Mouse (Mus musculus) kidney, adult 2 months (tissue): ENCODE data around the gene Utf1. TPM values are rescaled to one million over a fixed set of nuclear protein-coding genes. Genes with fewer than 3 reads are reported as not detected.

Experiments
- DNase-seq: peaks from one replicate; pipeline ENCODE4 v3.0.0; 2021
- H3K27ac ChIP-seq: fragments of 200-500 bp; 2 replicates; pipeline ENCODE4 v1.5.1; 2012; ENCODE audit warnings: low read depth, low read length, control low read depth, inconsistent platforms; ENCODE audit not compliant: insufficient read depth
- H3K27me3 ChIP-seq: fragments of 200-500 bp; replicated peaks from 2 replicates; pipeline ENCODE4 v1.6.1; 2012; ENCODE audit warnings: mild to moderate bottlenecking, moderate library complexity, low read length, inconsistent platforms; ENCODE audit not compliant: control insufficient read depth, insufficient read depth
- H3K36me3 ChIP-seq: fragments of 200-500 bp; 2 replicates; pipeline ENCODE4 v1.6.1; 2012; ENCODE audit warnings: mild to moderate bottlenecking, moderate library complexity, low read length, inconsistent platforms; ENCODE audit not compliant: control insufficient read depth, insufficient read depth
- H3K4me1 ChIP-seq: fragments of 200-500 bp; 2 replicates; pipeline ENCODE4 v1.6.1; 2011; ENCODE audit warnings: low read length; ENCODE audit not compliant: control insufficient read depth, insufficient read depth
- H3K4me3 ChIP-seq: fragments of 200-500 bp; 2 replicates; pipeline ENCODE4 v1.5.1; 2011; ENCODE audit warnings: mild to moderate bottlenecking, low read depth, low read length, control low read depth; ENCODE audit not compliant: insufficient read depth
- CTCF ChIP-seq: fragments of 200-500 bp; conservative IDR thresholded peaks from 2 replicates; pipeline ENCODE4 v1.5.1; 2011; ENCODE audit warnings: low read depth, mild to moderate bottlenecking, control low read depth, low read length, moderate library complexity, mixed read lengths; ENCODE audit not compliant: insufficient read depth, insufficient read length
- POLR2A ChIP-seq: fragments of 200-500 bp; IDR thresholded peaks from one replicate; pipeline ENCODE4 v1.6.1; 2011; ENCODE audit warnings: low read depth, low read length, control low read depth
- WGBS: fragments of 180-500 bp; shearing (Covaris S2); methylation state at CpG from one replicate; pipeline ENCODE4 v1.1.7; 2018; 5-methylcytosine and 5-hydroxymethylcytosine counted together
- polyA plus RNA-seq: library from polyadenylated mRNA; depleted of rRNA; stranded (reverse); fragments of >200 nt; gene quantifications from 2 replicates; pipeline ENCODE4 v1.2.3, GENCODE M21; 2012

The Utf1 gene
- polyA plus RNA-seq, 1 experiment, result 0.13 TPM

DNA sequence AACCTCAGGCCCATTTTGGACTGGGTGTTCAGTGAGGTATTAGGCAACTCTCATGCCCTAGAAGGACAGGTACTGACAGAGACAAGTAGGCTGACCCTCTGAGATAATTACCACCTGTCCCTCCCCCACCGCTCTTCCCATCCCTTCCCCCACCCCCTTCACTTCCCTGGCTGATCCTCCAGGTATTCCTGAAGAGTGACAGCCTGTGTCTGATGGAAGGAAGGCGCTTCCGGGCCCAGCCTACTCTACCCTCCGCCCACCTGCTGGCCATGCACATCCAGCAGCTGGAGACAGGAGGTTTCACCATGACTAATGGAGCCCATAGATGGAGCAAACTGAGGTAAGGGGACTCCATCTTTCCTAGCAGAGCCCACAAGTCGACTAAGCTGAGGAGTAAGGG lies 5.8 kb upstream of the Utf1 start:
- DNase-seq, result no peak
- Histone ChIP-seq H3K4me3 (no peak overlapping the region), H3K27ac (no peak overlapping the region), H3K4me1 (no peaks in the 10 kb centered on the region), H3K27me3 (no peaks in the 10 kb centered on the region; the same call in 1 of the 2 replicates), H3K36me3 (no peaks in the 10 kb centered on the region)
- WGBS, result 83% methylated on average over 5 of the region's 5 CpGs
- no peak for TF ChIP-seq CTCF

DNA sequence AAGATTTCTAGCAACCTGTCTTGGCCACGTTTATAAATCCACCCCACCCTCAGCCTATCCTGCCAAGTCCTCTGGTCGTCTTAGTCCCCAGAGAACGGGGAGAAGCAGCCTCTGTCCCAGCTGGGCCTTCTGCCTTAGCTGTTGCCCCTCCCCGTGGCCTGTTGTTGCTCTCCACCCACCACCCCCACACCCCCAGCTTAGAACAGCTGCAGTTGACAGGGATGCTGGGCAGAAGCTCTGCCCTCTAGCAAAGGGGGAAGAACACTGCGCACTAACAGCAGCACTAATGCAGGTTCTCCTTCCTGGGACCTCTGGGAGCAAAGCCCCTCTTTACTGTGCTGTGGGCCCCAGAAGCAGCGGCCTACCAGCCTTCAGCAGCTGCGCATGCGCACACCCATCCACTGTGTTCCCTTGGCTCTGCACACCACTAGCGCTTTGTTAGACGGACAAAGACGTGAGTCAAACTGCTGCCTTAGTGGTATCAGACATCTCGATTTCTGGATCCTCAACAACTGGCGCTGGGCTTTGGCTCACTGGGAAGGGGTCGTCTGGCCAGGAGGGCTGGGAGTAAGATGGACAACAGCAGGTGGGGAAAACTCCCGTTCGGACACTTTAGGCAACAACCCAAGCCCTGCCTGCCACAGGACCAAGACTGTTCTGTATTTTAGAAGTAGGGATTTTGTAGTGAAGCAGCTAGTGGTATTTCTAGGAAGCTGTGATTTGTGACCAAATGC lies 2.9 kb upstream of the Utf1 start:
- no peak overlapping the region for H3K27ac ChIP-seq
- H3K4me3 ChIP-seq, result no peak overlapping the region
- no peak for DNase-seq
- H3K27me3 ChIP-seq, result peaks cover 2% of the 10 kb centered on the region; the same call in 1 of the 2 replicates
- no peaks in the 10 kb centered on the region for H3K36me3 ChIP-seq
- WGBS, result 74% methylated on average over 16 of the region's 16 CpGs
- H3K4me1 ChIP-seq, result no peaks in the 10 kb centered on the region
- no peak for TF ChIP-seq CTCF
- TF ChIP-seq POLR2A, result no peak

DNA sequence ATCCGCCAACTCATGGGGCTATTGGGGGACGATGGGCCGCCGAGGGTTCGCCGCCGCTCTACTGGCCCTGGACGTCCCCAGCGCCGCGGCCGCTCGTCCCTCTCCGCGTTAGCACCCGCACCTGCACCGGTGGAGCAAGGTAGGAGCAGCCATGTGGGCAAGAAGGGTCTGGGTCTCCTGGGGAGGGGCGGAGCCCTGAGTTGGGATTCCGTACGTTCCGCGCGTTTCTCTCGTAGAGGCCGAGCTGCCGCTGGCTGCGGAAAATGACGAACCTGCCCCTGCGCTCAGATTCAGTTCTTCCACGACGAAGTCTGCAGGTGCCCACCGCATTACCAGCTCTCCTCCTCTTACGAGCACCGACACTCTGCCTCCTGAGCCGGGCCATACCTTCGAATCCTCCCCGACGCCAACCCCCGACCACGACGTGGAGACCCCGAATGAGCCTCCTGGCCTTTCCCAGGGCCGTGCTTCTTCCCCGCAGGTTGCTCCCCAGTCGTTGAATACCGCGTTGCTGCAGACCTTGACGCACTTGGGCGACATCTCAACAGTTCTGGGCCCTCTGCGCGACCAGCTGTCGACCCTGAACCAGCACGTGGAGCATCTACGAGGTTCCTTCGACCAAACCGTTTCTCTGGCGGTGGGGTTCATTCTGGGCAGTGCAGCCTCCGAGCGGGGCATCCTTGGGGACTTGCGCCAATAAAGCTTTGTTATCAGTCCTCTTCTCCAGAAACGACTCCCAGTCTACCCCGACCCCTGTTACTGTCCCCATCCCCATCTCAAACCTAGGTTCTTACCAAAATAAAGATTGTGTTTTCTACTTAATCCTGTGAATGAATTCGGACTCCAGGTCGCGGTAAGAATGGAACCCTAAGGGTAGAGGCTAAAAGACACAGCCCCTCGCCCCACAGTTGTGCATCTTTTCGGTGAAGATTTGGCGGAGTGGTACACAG lies 977 bp downstream of the Utf1 start:
- DNase-seq, result no peak

DNA sequence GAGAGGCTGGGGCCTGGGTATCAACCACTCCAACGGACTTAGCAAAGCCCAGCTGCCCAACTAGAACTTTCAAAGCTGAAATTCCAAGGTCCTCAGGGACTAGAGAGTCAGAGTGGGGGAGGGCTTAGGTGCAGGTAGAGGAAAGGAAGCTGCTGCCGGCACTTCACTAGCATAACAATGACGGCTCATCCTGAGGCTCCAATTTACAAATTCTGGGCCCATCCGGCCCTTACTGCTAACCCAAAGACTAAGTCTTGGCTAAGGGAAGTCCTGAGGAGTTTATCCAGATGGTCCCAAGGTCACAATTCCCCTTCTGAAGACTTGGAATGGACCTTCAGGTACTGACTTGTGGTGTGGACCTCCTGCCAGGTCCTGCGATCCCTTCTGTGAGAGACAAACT lies 1.9 kb downstream of the Utf1 start:
- no peak for TF ChIP-seq CTCF
- TF ChIP-seq POLR2A, result no peak
- H3K4me1 ChIP-seq, result no peaks in the 10 kb centered on the region
- H3K27me3 ChIP-seq, result 0 out of 2 replicates have a peak, but pooled peaks cover 2% of the 10 kb centered on the region
- no peak overlapping the region for H3K27ac ChIP-seq
- H3K4me3 ChIP-seq, result no peak overlapping the region
- WGBS, result 75% methylated on average over 5 of the region's 5 CpGs
- H3K36me3 ChIP-seq, result no peaks in the 10 kb centered on the region
- no peak for DNase-seq

More for the DNA sequence above, 977 bp downstream of the Utf1 start:
- TF ChIP-seq POLR2A (no peak), CTCF (no peak)
- Histone ChIP-seq H3K27me3 (peaks cover 2% of the 10 kb centered on the region; the same call in 1 of the 2 replicates), H3K4me1 (no peaks in the 10 kb centered on the region), H3K36me3 (no peaks in the 10 kb centered on the region), H3K4me3 (peak overlapping the region; percentile 18; the same call in 1 of the 2 replicates), H3K27ac (no peak overlapping the region)
- WGBS, result 10% methylated on average over 68 of the region's 68 CpGs

DNA sequence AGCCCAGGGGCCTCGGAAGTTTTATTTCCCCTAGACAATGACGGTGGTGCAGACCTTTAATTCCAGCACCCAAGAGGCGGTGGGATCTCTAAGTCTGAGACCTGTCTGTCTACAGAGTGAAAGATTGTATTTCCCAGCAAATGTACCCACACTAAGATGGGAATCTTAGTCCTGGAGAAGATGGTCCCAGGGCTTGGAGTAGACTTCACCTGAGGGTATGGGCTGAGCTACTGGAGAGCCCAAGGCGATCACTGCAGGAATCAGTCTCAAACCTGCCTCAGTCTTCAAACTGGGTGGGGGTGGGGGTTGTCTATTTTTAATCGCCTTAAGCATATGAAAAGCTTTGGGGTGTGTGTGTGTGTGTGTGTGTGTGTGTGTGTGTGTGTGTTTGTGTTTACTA lies 2.4 kb downstream of the Utf1 start:
- TF ChIP-seq CTCF, result no peak
- TF ChIP-seq POLR2A, result no peak
- no peak overlapping the region for H3K27ac ChIP-seq
- DNase-seq, result no peak
- H3K36me3 ChIP-seq, result no peaks in the 10 kb centered on the region
- 86% methylated on average over 5 of the region's 5 CpGs for WGBS
- no peak overlapping the region for H3K4me3 ChIP-seq
- 0 out of 2 replicates have a peak, but pooled peaks cover 2% of the 10 kb centered on the region for H3K27me3 ChIP-seq
- no peaks in the 10 kb centered on the region for H3K4me1 ChIP-seq

DNA sequence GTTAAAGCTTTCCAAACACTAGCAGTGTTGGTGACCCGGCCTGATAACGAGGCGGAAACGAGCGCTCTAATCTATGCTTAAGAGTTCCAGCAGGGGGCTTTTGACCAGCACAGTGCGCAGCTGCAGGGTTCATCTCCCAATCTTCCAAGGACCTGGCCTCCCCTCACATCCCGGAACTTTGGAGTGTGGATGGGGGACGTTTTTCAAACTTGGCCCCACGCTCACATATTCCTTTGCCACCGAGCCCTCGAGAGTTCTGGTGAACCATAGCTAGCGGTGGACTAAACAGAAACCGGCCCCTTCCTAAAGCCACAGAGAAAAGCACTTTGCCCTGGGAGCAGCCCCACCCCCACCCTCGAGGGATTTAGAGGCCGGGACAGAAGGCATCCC lies 6.3 kb downstream of the Utf1 start:
- DNase-seq, result peak; percentile 41
- 10% methylated on average over 15 of the region's 15 CpGs for WGBS
- H3K4me3 ChIP-seq, result peak overlapping the region; percentile 66
- H3K4me1 ChIP-seq, result no peaks in the 10 kb centered on the region
- H3K36me3 ChIP-seq, result no peaks in the 10 kb centered on the region
- 0 out of 2 replicates have a peak overlapping the region, but pooled peaks have one; percentile 17 for H3K27ac ChIP-seq
- TF ChIP-seq POLR2A (no peak), CTCF (peak; percentile 34; the same call in 1 of the 2 replicates)
- no peaks in the 10 kb centered on the region for H3K27me3 ChIP-seq
